ENCODE assay signal across 28 mouse cellular contexts in the genomic region with DNA sequence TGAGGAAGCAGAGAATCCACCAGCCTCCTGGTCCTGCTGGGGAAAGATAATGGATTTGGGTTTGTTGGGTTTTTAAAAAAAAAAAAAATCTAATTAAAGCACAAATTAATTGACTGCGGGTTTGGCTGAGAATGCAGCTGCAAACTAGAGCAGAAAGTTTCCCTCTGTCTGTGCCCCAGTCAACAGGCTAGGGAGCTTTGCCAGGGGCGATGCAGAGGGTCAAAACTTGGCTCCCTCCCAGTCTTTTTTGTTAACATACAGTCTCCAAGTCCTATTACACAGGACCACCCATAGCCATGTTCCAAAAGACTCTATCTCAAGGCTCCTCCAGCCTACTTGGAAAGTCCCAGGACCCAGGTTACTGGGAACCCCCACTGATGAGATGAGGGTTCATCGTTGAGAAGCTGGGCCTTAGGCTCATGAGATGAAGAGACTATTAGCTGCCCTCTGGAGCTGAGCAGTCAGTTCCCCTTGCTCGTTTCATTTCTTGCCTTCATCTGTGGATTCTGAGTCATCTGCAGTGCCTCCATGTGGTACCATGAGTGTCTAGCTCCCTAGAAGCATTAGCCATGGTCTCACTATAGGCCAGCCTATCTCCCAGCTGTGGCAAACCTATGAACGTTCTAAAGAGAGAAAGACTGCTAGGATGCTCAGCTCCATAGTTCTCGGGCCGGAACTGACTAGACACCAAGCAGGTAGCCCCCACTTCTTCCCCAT. TPM values are rescaled to one million over a fixed set of nuclear protein-coding genes. Genes with fewer than 3 reads are reported as not detected.
DNase-seq lines count a peak whose midpoint lies in the region; ATAC-seq and TF ChIP-seq lines count a peak whose summit lies in the region.
"Had no signal": no experiment of that assay in that cellular context is flagged by ENCODE, and none has a peak within 500 bp of the region (broad histone marks: within the 10 kb centered on the region; RNA-seq: fewer than 3 reads in every experiment).

No protein-coding gene starts in this region.

- H3K27ac ChIP-seq in intestine, postnatal 0 days (ENCODE audit: low read depth, low read length): no peak overlapping the region
- H3K27ac ChIP-seq in intestine, embryonic 15.5 days: no peak overlapping the region
- H3K27ac ChIP-seq in lung, postnatal 0 days (ENCODE audit: low read length): no peak overlapping the region
- H3K27ac ChIP-seq in cortical plate, adult 2 months (ENCODE audit: insufficient read depth, low read length): no peak overlapping the region
- no peak overlapping the region for H3K27ac ChIP-seq in gastrocnemius, adult 2 months
- H3K27ac ChIP-seq: hindbrain, embryonic 10.5 days; limb, embryonic 10.5 days; limb, embryonic 15.5 days; liver, embryonic 14.5 days; midbrain, embryonic 12.5 days; neural tube, embryonic 13.5 days had no signal

- no peaks in the 10 kb centered on the region for H3K4me1 ChIP-seq in intestine, postnatal 0 days (replicated peaks; ENCODE audit: control insufficient read depth, insufficient read depth, low read length)
- H3K4me1 ChIP-seq in intestine, embryonic 15.5 days (replicated peaks): no peaks in the 10 kb centered on the region; the same call in 1 of the 2 replicates
- H3K4me1 ChIP-seq in lung, postnatal 0 days (ENCODE audit: insufficient read depth, low read depth, low read length): no peaks in the 10 kb centered on the region
- no peaks in the 10 kb centered on the region for H3K4me1 ChIP-seq in cortical plate, adult 2 months (ENCODE audit: control insufficient read depth, insufficient read depth, low read length)
- H3K4me1 ChIP-seq: limb, embryonic 15.5 days had no signal

- no peak overlapping the region for H3K4me2 ChIP-seq in intestine, postnatal 0 days (replicated peaks; ENCODE audit: low read depth)
- no peak overlapping the region for H3K4me2 ChIP-seq in intestine, embryonic 15.5 days (replicated peaks)
- no peak overlapping the region for H3K4me2 ChIP-seq in lung, postnatal 0 days (replicated peaks; ENCODE audit: low read depth, low read length)
- H3K4me2 ChIP-seq: limb, embryonic 15.5 days; lung, embryonic 14.5 days; midbrain, embryonic 12.5 days; neural tube, embryonic 13.5 days had no signal

- intact Hi-C loops in gastrocnemius, adult 2 months (cut with DNase I): no loop called here

- no peaks in the 10 kb centered on the region for H3K9me3 ChIP-seq in intestine, postnatal 0 days (ENCODE audit: control insufficient read depth)
- H3K9me3 ChIP-seq in intestine, embryonic 15.5 days: no peaks in the 10 kb centered on the region
- no peaks in the 10 kb centered on the region for H3K9me3 ChIP-seq in lung, postnatal 0 days (ENCODE audit: low read length)
- H3K9me3 ChIP-seq: G1E; hindbrain, embryonic 10.5 days; limb, embryonic 10.5 days; limb, embryonic 15.5 days; midbrain, embryonic 12.5 days; neural tube, embryonic 13.5 days had no signal

- TF ChIP-seq POLR2A in cortical plate, adult 2 months (IDR thresholded peaks at IDR 0.05; ENCODE audit: extremely low read depth, insufficient read depth, low read length): no peak

- 82% methylated on average over 7 of the region's 7 CpGs for WGBS in intestine, postnatal 0 days
- 83% methylated on average over 7 of the region's 7 CpGs for WGBS in intestine, embryonic 15.5 days
- WGBS in lung, postnatal 0 days: 79% methylated on average over 7 of the region's 7 CpGs

- peak; percentile 36; the same call in 1 of the 2 replicates for TF ChIP-seq CTCF in intestine, postnatal 0 days (IDR thresholded peaks at IDR 0.05; ENCODE audit: low read depth)
- peak; percentile 19; the same call in 1 of the 2 replicates for TF ChIP-seq CTCF in lung, postnatal 0 days (IDR thresholded peaks at IDR 0.05)
- TF ChIP-seq CTCF in cortical plate, adult 2 months (IDR thresholded peaks at IDR 0.05; ENCODE audit: extremely low read depth, insufficient read depth, low read length): peak; percentile 36; the same call in 1 of the 2 replicates
- TF ChIP-seq CTCF in gastrocnemius, adult 2 months (IDR thresholded peaks at IDR 0.05): no peak

- no peak for DNase-seq in lung, postnatal 0 days (ENCODE audit: low spot score)
- no peak for DNase-seq in lung, postnatal 14 days
- peak; percentile 83 for DNase-seq in Muller cell, postnatal 12 days (ENCODE audit: inconsistent ontology term)
- no peak for DNase-seq in gastrocnemius, adult 18-20 months (ENCODE audit: low spot score)
- no peak for DNase-seq in gastrocnemius, adult 2 months
- DNase-seq: adrenal gland, postnatal 10 days; cerebellum, adult 18-20 months; cerebellum, postnatal 14 days; gastrocnemius, postnatal 14 days; heart, postnatal 14 days; kidney, adult 9 months; kidney, postnatal 25 days; lung, embryonic 14.5 days; lung, postnatal 36 days had no signal

- peaks cover 77% of the 10 kb centered on the region for H3K36me3 ChIP-seq in intestine, postnatal 0 days (ENCODE audit: control insufficient read depth, insufficient read depth)
- H3K36me3 ChIP-seq in intestine, embryonic 15.5 days: peaks cover 29% of the 10 kb centered on the region
- peaks cover 30% of the 10 kb centered on the region for H3K36me3 ChIP-seq in lung, postnatal 0 days (ENCODE audit: insufficient read depth, low read length)

- H3K4me3 ChIP-seq in intestine, postnatal 0 days (ENCODE audit: low read depth, low read length): no peak overlapping the region
- no peak overlapping the region for H3K4me3 ChIP-seq in intestine, embryonic 15.5 days (replicated peaks)
- H3K4me3 ChIP-seq in lung, postnatal 0 days (ENCODE audit: low read depth, low read length): no peak overlapping the region
- H3K4me3 ChIP-seq in cortical plate, adult 2 months (ENCODE audit: insufficient read depth, low read length): no peak overlapping the region
- H3K4me3 ChIP-seq in gastrocnemius, adult 2 months: no peak overlapping the region
- H3K4me3 ChIP-seq: hindbrain, embryonic 10.5 days; limb, embryonic 10.5 days; limb, embryonic 15.5 days; midbrain, embryonic 12.5 days; neural tube, embryonic 13.5 days had no signal

- no peaks in the 10 kb centered on the region for H3K27me3 ChIP-seq in intestine, postnatal 0 days (replicated peaks; ENCODE audit: control insufficient read depth, insufficient read depth, low read length)
- no peaks in the 10 kb centered on the region for H3K27me3 ChIP-seq in intestine, embryonic 15.5 days (replicated peaks)
- H3K27me3 ChIP-seq in lung, postnatal 0 days (replicated peaks; ENCODE audit: insufficient read depth, low read length): no peaks in the 10 kb centered on the region
- H3K27me3 ChIP-seq: limb, embryonic 15.5 days; midbrain, embryonic 12.5 days; neural tube, embryonic 13.5 days had no signal

- H3K9ac ChIP-seq in intestine, postnatal 0 days (ENCODE audit: low read depth, low read length): no peak overlapping the region
- no peak overlapping the region for H3K9ac ChIP-seq in intestine, embryonic 15.5 days
- no peak overlapping the region for H3K9ac ChIP-seq in lung, postnatal 0 days (replicated peaks; ENCODE audit: low read depth)
- H3K9ac ChIP-seq: limb, embryonic 15.5 days; liver, embryonic 14.5 days; lung, embryonic 14.5 days; midbrain, embryonic 12.5 days; neural tube, embryonic 13.5 days had no signal

- no peak for TF ChIP-seq EP300 in lung, postnatal 0 days (IDR thresholded peaks at IDR 0.05)

- no peak for ATAC-seq in intestine, postnatal 0 days
- no peak for ATAC-seq in intestine, embryonic 15.5 days
- no peak for ATAC-seq in lung, postnatal 0 days
- ATAC-seq: forebrain, embryonic 14.5 days; hindbrain, embryonic 16.5 days; intestine, embryonic 16.5 days had no signal

RNA-seq across cellular contexts. Expression of gene Lrrc4, which starts 55.3 kb away (rescaled TPM):
- 2.8 and 3.2 TPM in 2 replicates for polyA plus RNA-seq in intestine, postnatal 0 days (2015; fragmentation: Nextera tagmentation; extraction: Ambion mirVana)
- 0.31 and 0.52 TPM in 2 replicates for polyA plus RNA-seq in intestine, embryonic 15.5 days (2015; fragmentation: Nextera tagmentation; extraction: Ambion mirVana)
- polyA plus RNA-seq in lung, postnatal 0 days (2015; fragmentation: Nextera tagmentation; extraction: Ambion mirVana): 0.35 TPM in 2 replicates
- 65.1 and 68.4 TPM in 2 replicates for polyA plus RNA-seq in cortical plate, adult 2 months (2012; rRNA removed)
- total RNA-seq in gastrocnemius, adult 18-20 months (2021): under 1 TPM; 0.39 to 0.40 TPM
- under 1 TPM; 0.33 to 0.54 TPM for total RNA-seq in gastrocnemius, adult 2 months (2021)
- total RNA-seq: granulocyte monocyte progenitor cell, adult 5-6 weeks had no signal
- polyA plus RNA-seq: G1E had no signal

Comparison
In these comparisons a context has a peak if more than half of its experiments do, and no peak if none do; other contexts are left out.
1. RNA of gene Lrrc4, which starts 55.3 kb away (polyA plus RNA-seq): 65.1 to 68.4 TPM in cortical plate, adult 2 months; 2.8 to 3.2 TPM in intestine, postnatal 0 days, 0.35 TPM in lung, postnatal 0 days and 0.31 to 0.52 TPM in intestine, embryonic 15.5 days; every median in the first group is over 10 times any median in the second.